Mouse (Mus musculus) ovary, postnatal 14 days (tissue): Measurements from ENCODE around the gene Ltbp1.

Experiments
- DNase-seq: peaks from one replicate; pipeline ENCODE4 v3.0.0; 2022; ENCODE audit warnings: low spot score

The Ltbp1 gene

DNA sequence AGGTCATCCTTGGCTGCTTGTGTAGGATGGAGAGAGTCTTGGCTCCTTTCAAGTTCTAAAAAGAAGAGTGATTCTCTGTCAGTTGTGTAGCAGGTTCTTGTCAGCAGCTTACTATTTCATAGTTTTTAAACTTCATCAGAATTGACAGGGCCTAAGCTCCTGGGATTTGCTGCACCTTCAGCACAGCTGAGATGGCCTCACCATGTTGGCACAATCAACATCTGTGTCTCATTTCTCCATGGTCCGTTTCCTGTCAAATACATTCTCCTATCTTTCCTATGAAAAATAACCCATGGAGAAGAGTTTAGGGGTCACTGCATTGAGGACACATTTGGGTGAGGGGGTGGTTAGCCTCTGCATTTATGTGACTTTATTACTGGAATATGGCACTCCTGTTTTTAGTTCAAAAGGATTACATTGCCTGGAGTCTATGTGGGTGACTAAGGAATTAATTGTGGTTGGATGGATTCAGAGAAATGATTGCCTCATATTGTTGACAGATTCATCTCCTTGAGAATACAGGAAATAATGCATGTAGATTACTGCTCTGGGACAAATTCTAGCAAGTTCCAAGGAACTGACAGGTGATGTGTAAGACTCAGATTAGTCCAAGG, 299.5 kb downstream of the Ltbp1 start:
- no peak for DNase-seq

DNA sequence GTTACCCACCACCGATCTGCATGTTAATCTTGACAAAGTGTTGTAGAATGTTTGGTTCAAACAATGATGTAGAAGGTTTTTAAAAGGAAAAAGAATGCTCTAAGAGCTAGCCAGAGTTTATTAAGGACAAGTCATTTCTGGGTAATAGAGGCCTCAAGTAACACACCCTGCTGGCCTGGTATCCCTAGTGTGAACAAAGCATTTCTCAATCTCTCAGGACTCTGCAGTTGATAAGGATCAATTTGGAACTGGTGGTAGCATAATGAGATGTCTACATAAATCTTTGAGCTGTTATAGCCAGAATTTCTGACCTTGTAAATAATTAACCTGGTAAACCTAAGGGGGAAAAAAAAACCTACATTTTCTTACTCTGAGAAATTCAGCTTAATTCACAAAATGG, 300.3 kb downstream of the Ltbp1 start:
- DNase-seq: no peak

DNA sequence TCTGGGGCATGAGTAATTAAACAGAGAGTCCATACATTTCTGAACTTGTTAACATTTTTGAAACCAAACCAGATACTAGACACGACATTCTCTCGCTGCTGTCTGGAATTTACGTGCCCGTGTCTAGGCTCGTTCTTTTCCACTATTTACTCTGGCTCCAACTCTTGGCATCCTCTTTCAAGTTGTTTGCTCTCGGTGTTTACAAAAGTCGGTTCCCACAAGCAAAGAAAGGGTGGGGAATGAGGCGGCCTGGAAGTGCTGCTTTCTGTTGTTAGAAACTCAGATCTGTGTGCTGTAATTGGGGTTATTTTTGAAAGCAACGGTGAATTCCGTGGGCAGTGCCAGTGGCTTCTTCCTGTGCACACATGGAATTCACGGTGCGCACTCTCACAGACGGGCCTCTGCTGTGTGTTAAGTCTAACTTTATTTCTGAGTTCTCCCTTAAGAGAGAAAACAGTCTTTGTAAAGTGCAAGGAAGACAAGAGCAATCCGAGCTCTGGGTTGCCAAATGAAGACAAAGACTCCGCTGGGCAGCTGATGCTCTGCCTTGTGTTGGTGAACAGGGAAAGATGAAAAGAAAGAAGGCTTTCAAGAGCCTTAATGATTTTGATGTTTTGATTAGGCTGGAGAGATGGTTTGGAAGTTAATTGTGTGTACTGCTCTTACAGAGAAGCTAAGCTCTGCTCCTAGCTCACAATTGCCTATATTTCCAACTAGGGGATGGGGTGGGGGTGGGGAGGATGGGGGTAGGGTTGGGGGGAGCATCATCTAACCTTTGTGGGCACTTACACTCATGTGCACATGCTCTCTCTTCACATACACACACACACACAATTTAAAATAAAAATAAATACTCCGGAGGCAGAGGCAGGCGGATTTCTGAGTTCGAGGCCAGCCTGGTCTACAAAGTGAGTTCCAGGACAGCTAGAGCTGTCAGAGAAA, 302.0 kb downstream of the Ltbp1 start:
- DNase-seq: no peak

DNA sequence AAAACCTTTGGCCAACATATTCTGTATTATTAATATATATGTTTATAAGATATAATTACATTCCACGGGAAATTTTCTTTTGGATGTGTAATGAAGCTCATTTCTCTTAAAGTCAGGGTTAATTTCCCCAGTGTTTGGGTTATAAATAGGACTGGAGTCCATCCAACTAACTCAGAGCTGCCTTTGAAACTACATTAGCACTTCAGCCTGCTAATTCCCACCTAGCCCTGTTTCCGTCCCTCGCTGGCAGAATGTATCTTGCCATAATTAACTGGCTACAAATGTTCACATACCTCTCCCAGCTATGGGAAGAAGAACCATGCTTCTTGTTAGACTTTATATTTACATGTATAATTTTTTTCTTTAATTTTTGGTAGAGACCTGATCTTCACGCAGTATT, 311.7 kb downstream of the Ltbp1 start:
- no peak for DNase-seq

DNA sequence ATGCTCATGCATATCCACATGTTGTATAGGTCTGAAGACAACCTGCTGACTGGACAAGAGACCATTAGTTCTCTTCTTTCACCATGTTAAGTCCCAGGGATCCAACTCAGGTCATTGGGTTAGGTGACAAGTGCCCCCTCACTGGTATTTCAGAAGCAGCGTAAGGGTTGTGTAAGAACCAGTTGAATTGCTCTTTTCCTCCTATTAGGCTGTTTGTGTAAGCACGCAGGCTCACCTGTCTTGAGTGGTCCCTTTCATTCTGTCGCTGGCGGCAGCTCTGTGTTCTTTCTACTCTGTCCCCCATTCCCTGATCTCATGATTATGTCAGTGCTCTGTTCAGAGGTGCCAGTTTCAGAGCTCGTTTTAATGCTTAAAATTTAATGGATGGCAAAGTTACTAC, 317.9 kb downstream of the Ltbp1 start:
- no peak for DNase-seq

DNA sequence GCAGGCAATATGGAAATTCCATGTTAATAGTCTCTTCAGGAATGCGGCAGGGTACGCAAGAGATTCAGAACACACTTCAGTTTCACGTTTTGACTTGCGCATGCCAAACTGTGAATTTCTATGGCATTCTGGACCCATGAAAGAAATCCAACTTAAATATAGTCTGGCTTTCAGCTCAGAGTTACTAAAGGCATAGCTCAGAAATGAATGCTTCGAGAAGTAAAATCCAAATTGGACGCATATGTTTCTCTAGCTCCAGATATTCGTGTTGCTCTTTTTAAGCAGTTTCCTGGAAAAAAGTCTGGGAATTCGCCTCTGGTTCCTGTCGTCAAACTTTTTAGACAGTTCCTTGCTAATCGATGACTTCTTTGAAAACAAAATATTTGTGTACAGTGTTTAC, 318.4 kb downstream of the Ltbp1 start:
- no peak for DNase-seq

DNA sequence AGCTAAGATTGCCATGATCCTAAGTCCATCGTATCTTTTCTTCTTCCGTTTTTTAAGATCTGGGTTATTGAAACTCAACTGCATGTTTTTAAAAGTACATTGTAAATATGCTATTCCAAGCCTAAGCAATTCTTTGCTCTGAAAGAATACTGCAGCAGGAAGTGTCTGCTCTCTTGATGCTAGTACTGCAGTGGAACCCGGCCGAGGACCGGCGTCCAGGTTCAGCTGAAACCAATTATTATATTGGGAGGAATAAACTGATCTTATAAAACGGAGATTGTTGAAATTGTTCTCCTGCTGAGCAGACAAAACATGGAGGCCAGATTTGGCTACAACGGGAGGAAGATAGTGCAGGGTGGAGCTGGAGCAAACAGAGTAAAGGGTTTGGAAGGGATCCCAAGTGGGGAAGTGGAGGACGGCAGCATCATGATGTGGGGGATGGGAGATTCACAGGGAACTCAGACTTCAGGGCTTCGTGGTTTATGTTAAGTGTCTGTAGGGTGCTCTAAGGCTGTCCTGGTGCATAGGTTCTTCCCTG, 322.8 kb downstream of the Ltbp1 start:
- DNase-seq: no peak

DNA sequence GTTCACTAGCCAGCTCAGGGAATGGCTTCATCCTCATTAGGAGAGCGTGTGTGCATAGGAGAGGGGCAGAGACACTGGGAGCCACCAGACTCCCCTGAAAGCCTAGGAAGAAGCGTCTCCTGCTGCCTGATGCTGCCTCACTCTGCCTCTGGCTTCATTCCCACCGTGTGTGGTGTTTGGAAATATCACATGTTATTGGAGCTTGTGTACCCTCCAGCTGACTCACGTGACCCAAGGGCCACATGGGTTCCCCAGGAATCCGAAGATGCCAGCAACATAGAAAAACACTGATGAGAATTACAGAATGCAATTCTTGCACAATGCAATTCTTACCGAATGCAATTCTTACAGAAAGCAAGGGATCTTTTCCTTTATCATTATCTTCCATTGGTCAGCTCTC, 325.0 kb downstream of the Ltbp1 start:
- no peak for DNase-seq

DNA sequence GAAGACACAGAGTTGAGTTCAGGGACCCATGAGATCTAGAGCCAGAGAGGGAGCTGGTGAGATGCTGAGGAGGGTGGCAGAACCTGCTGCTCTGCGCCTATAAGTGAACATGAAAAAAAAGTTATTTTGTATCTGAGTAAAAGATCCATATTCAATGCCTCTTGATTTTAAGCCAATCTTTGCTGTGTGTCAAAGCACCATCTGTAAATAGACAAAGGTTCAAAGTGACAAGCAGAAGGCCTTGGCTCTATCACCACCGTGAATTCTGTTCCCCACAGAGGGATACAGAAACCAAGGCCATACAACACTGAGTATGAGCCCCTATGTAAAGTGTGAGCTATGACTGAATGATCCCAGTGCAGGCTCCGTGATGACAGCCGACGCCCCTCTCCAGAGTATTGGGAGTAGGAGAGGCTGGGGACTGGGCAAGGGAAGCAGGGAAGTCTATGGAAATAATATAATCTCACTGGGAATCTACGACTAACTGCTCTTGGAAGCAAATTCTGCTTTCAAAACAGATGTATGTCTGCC, 326.1 kb downstream of the Ltbp1 start:
- DNase-seq: no peak

DNA sequence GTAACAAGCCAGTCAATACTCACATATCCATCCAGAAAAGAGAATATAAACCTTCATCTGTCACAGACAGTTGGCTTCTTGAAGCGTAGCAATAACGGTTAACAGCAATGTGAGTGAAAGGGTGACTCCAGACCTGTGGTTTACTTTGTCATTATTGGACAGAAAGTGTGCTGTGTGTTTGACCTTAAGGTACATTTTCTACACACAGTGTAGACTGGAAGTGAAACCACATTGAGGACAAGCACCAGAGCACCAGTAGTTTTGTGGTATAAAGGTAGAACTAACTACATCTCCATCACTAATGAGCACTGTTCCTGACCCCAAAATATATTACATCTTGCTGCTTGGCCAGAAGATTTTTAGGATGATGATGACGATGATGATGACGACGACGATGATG, 326.9 kb downstream of the Ltbp1 start:
- DNase-seq: no peak

DNA sequence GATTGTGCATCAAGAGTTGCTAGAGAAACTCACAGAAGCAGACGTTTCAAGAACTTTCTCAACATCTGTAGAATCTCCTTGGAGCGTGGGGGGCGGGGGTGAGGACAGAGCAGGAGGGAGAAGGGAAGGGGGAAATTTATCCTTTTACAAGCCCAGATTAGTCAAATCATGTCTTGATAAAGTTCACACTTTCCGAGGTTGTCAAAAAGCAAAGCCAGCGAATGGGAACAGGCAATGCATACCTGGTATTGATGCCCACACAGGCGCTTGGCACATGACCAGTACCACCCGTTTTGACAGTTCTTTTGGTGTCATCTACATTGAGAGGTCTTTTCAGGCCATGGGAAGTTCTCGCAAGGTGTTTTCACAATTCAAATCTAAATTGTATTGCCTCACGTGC, 327.6 kb downstream of the Ltbp1 start:
- no peak for DNase-seq

DNA sequence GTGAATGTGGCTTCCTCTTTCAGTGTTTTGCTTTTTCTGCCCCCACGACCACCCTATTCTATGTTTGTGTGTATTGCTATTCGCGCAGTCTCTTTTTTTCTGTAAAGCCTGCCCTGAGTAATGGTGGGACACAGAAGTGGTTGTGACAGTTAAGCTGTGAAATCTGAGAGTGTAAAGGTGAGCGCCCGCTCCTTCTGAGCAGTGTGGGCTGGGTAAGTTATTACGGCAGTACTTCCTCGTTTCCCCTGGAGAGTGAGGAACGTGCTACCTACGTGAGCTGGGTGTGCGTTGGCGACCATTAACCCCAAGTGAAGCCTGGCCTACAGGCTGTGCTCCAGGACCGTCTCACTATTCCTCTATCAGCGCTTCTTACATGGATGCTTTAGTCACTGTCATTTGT, 328.4 kb downstream of the Ltbp1 start:
- DNase-seq: no peak

DNA sequence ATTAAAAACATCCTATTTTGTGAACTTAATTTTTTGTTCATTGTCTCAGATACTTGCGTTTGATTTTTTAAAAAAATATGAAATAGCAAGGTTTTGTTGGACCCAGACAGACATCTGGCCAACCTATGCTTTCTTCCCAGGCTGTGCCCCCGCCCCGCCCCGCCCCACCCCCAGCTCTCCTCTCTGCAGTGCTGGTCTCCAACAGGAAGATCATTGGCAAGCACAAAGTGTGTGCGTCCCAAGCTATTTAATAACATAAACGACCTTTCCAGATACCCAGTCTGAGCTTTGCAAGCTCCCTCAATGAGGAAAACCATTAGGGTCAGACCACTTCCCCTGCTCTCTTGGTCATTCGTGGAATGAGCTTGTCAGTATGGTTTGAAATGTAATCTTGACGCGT, 330.3 kb downstream of the Ltbp1 start:
- no peak for DNase-seq

DNA sequence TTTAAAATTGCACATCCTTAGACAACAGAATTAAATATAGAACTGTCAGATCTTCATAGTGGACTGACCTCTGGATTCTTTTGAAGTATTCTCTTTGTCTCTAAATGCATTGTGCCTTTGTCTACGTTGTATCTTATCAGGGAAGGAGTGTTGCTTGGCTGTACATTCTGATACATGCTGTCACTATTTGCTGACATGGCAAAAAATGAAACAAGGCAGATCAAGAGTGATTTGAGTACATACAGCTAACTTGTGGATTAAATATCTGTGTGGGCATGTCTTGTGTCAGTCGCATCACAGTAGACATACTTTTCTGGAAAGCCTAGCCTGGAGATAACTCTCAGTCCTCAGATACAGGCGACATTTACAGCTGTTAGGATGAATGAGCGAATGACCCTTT, 335.9 kb downstream of the Ltbp1 start:
- DNase-seq: no peak

DNA sequence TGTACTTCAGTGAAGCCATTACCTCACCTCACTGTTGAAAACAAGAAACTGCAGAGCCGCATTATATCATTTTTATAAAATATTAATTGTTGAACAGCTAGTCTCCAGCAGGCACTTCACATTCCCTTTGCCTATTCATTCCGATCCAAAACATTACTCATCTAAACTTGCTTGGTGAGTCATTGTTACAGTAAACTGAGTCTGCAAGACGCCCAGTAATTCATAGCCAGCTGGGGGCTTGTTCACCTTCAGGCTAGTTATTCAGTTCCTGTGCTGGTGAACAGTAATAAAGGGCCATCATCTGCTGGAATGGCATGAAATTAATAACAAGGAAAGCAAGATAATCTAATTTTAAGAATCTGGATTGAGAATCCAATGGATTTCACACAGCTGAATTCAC, 339.7 kb downstream of the Ltbp1 start:
- DNase-seq: no peak

DNA sequence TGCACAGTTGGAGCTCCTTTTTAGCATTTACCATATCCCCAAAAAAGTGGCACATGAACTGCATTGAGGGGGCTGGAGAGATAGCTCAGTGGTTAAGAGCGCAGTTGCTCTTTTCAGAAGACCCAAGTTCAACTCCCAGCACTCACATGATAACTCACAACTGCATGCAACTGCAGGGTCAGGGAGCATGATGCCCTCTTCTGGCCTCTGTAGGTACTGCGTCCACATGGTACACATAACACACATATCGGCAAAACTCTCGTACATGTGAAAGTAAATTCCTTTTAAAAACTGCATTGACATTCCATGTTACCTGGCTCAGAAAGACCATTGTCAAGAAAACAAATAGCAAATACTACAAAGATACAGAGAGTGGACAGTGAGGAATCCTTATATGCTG, 342.0 kb downstream of the Ltbp1 start:
- no peak for DNase-seq

DNA sequence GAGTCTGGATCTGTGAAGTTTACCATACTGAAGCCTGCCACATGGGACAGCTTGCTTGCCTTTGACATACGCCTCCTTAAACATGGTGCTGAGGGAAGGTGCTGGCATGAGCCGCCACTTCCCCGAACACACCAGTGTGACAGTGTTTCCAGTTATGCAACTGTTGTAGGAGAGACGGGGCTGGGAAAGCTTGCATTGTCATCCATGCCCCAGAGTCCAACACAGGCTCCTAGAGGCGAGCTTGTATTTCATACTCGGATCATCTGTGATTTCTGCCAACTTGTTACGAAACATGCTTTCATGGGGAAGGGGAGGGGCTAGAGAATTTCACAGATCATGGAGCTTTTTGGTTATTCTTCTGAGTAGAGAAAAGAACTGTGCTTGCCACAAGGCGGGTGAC, 343.7 kb downstream of the Ltbp1 start:
- DNase-seq: no peak

DNA sequence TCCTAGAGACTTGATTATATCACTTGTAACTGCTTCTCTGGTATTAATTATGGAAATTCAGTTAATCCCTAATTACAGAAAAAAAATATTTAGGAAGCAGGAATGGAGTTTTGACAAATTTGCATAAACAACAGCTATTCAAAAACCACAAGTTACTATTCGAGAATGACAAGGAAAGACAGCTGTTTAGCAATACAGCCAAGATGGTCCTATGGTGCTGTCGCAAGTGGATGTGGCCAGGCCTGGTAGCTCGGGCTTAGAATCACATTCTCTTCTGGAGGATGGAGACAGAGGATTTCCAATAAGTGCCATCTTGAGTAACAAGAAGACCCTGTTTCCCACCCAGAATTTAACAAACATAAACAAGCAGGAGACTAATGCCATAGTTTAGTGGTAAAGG, 344.2 kb downstream of the Ltbp1 start:
- no peak for DNase-seq

DNA sequence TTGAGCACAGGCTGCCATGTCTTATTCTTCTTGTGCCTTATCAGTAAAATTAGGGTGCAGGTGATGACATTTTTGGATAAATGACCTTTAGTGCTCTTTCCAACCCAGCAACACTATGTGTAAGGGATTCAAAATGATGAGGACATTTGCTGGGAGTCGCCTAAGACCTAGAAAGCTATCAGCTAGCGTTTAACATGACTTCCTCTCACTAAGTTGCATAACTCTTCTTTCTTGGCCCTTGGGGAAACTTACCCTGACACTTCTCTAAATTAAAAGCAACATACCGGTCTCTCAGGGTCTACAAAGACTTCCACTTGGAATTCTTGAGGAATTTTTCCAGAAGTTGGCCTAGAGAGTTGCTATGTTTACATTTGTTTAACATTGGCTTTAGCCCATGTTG, 348.0 kb downstream of the Ltbp1 start:
- no peak for DNase-seq

DNA sequence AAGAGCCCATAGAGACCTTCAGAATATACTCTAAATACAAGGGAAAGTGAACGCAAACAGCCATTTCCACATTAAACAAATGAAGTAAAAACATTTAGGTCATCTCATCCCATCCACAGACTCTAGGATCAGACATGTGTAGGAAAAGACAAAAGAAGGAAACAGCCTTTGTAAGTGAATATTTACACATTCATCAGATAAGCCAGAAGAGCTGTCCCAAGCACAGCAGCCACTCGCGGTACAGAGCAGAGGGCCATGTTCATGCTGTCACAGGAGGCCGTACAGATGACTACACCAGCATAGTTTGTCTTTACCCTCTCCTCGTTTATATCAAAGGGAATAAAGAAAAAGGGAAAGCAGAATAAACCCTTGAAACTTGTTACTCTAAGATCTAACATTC, 350.1 kb downstream of the Ltbp1 start:
- no peak for DNase-seq

DNA sequence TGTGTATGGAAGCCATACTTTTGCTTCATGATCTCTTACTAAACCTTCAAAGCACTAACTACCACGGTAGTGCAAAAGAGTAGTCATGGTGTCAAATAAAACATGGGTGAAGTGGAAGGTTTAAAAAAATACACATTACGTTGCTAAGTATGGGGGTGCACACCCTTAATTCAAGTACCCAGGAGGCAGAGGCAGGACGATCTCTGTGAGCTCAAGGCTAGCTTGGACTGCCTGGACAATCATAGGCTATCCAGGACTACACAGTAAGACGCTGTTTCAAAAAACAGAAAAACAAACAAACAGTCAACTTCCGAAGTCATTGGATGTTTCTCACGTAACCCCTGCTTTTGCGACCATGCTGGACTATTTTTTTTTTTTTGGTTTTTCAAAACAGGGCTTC, 354.7 kb downstream of the Ltbp1 start:
- no peak for DNase-seq

DNA sequence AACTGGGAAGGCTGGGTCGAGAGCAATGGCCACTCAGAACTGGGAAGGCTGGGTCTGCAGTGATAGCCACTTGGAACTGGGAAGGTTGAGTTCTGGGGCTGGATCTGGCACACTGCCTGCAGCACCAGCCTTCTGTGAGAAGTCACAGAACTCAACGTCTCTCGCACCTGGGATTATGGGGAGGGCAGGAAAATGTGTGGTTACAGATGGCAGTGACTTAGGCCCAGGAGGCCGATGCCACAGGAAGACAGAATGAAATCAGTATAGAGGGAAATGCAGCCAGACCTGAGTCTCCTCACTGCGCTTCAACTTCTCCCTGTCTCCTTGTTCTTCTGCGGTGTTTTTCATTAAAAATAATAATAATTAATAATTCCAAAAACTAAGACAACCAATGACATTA, 361.0 kb downstream of the Ltbp1 start:
- DNase-seq: no peak

DNA sequence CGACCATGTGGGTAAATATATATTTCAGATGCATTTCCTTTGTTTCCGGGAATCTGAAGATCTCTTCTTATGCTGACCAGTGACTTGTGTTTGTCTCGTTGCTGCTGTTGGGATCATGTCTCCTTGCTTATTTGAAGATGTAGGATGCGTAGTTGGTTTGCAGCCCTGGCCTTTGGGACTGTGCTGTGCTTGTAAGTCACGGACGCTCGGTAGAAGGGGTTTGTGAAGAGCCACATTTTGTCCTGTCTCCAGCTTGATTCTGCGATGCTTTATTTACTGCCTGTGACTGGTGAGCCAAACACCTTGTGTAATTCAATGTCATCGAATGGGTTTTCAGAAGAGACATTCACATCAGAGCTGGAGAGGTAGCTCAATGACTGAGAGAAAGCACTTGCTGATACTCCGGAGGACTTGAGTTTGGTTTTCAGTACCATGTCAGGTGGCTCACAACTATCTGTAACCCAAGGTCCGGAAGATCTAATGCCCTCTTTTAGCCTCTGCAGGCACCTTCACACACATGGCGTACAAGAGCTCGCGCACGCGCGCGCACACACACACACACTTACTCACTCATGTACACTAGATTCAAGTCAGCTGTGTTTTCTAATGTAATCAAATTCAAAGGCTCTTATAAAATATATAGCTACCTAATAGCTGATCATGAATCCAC, 362.3 kb downstream of the Ltbp1 start:
- no peak for DNase-seq
